Mouse (Mus musculus) adrenal gland, postnatal 36 days (tissue): Measurements from ENCODE around the gene Kng1. TPM values are rescaled to one million over a fixed set of nuclear protein-coding genes. Genes with fewer than 3 reads are reported as not detected.

Experiments used
- DNase-seq, 2 experiments: peaks; one replicate each; pipeline ENCODE4 v3.0.0; 2021; ENCODE audit warnings: mixed read lengths in 1 of 2
- microRNA-seq: library from miRNA; unstranded; fragments of <30 nt; microRNA quantifications from one replicate; pipeline ENCODE4 v1.2.0, GENCODE M21; 2021
- total RNA-seq, 2 experiments: library from RNA; stranded (reverse); gene quantifications; 2 replicates each; pipeline ENCODE4 v1.2.3; 2021

The Kng1 gene
- total RNA-seq, 2 experiments from 2014 or later = 0.36 to 1.3 TPM

- no peak for DNase-seq
Measured at GRCm38 (mm10) chr16:23113903-23114302, 56.2 kb downstream of the Kng1 start.

GRCm38 (mm10) chr16:23114339-23115171 lies 56.9 kb downstream of the Kng1 start:
- DNase-seq = no peak

- no peak for DNase-seq
Measured at GRCm38 (mm10) chr16:23115486-23115885, 57.8 kb downstream of the Kng1 start.

- no peak for DNase-seq
Measured at GRCm38 (mm10) chr16:23117173-23117572, 59.5 kb downstream of the Kng1 start.

- DNase-seq = no peak
Measured at GRCm38 (mm10) chr16:23122446-23122845, 64.8 kb downstream of the Kng1 start.

- DNase-seq = no peak
Measured at GRCm38 (mm10) chr16:23123104-23123503, 65.4 kb downstream of the Kng1 start.

- no peak for DNase-seq
Measured at GRCm38 (mm10) chr16:23124398-23124797, 66.7 kb downstream of the Kng1 start.

- DNase-seq = no peak
Measured at GRCm38 (mm10) chr16:23127311-23127672, 69.6 kb downstream of the Kng1 start.

GRCm38 (mm10) chr16:23127673-23128375 lies 70.2 kb downstream of the Kng1 start, which contains the start of gene Rfc4:
Gene Rfc4, minus strand, starts transcription at chr16:23127737.
- DNase-seq = peak; percentile 93 to 95

GRCm38 (mm10) chr16:23130303-23130702 lies 72.6 kb downstream of the Kng1 start:
- DNase-seq = no peak

Small RNA genes lying within 50 kb of the gene (microRNA-seq; reads per million reads assigned to microRNA genes)
- 6.7 reads per million, percentile 18 among the genes with 10 or more reads in this experiment for gene Gm49346

Other genes with a start within 250 kb of the Kng1 start
- not detected for gene Crygs, start 246.3 kb upstream of the Kng1 start, total RNA-seq
- 10 to 100 TPM; 17.7 to 24.9 TPM for gene Tbccd1, start 200.2 kb upstream of the Kng1 start, total RNA-seq
- 10 to 100 TPM; 80.8 to 81.5 TPM for gene Dnajb11, start 200.0 kb upstream of the Kng1 start, total RNA-seq
- gene Ahsg, start 166.6 kb upstream of the Kng1 start, total RNA-seq = 1 to 10 TPM; 1.6 to 7.1 TPM
- 10 to 100 TPM in 1 of 2 experiments, 1 to 10 TPM in 1; 2.6 to 69.1 TPM for gene Fetub, start 139.5 kb upstream of the Kng1 start, total RNA-seq
- under 1 TPM; 0.30 to 0.69 TPM for gene Hrg, start 106.8 kb upstream of the Kng1 start, total RNA-seq
- 1 to 10 TPM; 3.7 to 9.0 TPM for gene Kng2, start 28.4 kb upstream of the Kng1 start, total RNA-seq
- gene Eif4a2, start 49.6 kb downstream of the Kng1 start, total RNA-seq = 100 to 1,000 TPM; 505 to 659 TPM
- 1 to 10 TPM; 8.8 TPM for gene Rfc4, start 69.9 kb downstream of the Kng1 start, total RNA-seq
- gene Adipoq, start 88.7 kb downstream of the Kng1 start, total RNA-seq = 100 to 1,000 TPM; 289 to 393 TPM
- gene St6gal1, start 166.9 kb downstream of the Kng1 start, total RNA-seq = 10 to 100 TPM; 45.5 to 49.5 TPM